Comparison of ENCODE assay signal across 12 mouse cellular contexts in the genomic region with DNA sequence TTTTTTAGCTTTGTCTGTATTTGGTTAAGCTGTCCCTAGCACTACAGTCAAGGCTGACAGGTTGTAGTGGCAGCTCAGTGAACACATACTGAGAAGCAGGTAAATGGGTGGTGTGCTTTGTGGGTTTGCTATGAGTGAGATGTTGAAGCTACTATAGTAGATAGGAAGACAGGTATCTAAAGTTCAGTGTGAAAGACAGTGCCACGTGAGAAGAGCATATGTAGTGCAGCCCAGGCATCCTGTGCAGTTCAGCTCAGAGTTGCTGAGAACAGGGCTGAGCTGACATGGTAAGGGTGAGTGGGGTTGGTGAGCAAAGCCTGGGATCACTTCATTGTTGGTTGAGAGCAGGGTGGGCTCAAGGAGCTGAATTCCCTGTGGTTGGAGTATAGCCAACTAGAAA. TPM values are rescaled to one million over a fixed set of nuclear protein-coding genes. Genes with fewer than 3 reads are reported as not detected.
DNase-seq lines count a peak whose midpoint lies in the region; ATAC-seq and TF ChIP-seq lines count a peak whose summit lies in the region.
"Had no signal": no experiment of that assay in that cellular context is flagged by ENCODE, and none has a peak within 500 bp of the region (broad histone marks: within the 10 kb centered on the region; RNA-seq: fewer than 3 reads in every experiment).

No protein-coding gene starts in this region.

- H3K9ac ChIP-seq in heart, embryonic 11.5 days (ENCODE audit: low read depth, low read length), result 0 out of 2 replicates have a peak overlapping the region, but pooled peaks have one; percentile 31
- H3K9ac ChIP-seq in kidney, postnatal 0 days (ENCODE audit: low read depth, low read length), result no peak overlapping the region
- peak overlapping the region; percentile 15 for H3K9ac ChIP-seq in liver, embryonic 14.5 days (replicated peaks)

- H3K27me3 ChIP-seq in heart, embryonic 11.5 days (ENCODE audit: control insufficient read depth, insufficient read depth, low read length), result no peaks in the 10 kb centered on the region
- H3K27me3 ChIP-seq in kidney, postnatal 0 days (ENCODE audit: insufficient read depth, low read length), result no peaks in the 10 kb centered on the region
- no peaks in the 10 kb centered on the region for H3K27me3 ChIP-seq in liver, embryonic 14.5 days (ENCODE audit: control insufficient read depth, insufficient read depth, low read length)

- H3K4me3 ChIP-seq in heart, embryonic 11.5 days (ENCODE audit: low read depth, low read length), result no peak overlapping the region
- no peak overlapping the region for H3K4me3 ChIP-seq in kidney, postnatal 0 days (replicated peaks; ENCODE audit: low read depth, low read length)
- no peak overlapping the region for H3K4me3 ChIP-seq in liver, embryonic 14.5 days (ENCODE audit: insufficient read depth in 1 of 2, low read depth in 2 of 2, low read length in 2 of 2)

- no peaks in the 10 kb centered on the region for H3K9me3 ChIP-seq in heart, embryonic 11.5 days (replicated peaks; ENCODE audit: control insufficient read depth, low read length)
- H3K9me3 ChIP-seq in kidney, postnatal 0 days (replicated peaks; ENCODE audit: low read length), result no peaks in the 10 kb centered on the region
- no peaks in the 10 kb centered on the region for H3K9me3 ChIP-seq in liver, embryonic 14.5 days (ENCODE audit: control insufficient read depth, low read length)

- TF ChIP-seq CTCF in kidney, postnatal 0 days (IDR thresholded peaks at IDR 0.05; ENCODE audit: low read depth), result no peak
- no peak for TF ChIP-seq CTCF in liver, embryonic 14.5 days (IDR thresholded peaks at IDR 0.05; ENCODE audit: low read depth)

- peak overlapping the region; percentile 43 for H3K4me2 ChIP-seq in heart, embryonic 11.5 days
- no peak overlapping the region for H3K4me2 ChIP-seq in kidney, postnatal 0 days (ENCODE audit: low read length)
- H3K4me2 ChIP-seq in liver, embryonic 14.5 days (ENCODE audit: low read depth), result peak overlapping the region; percentile 1; the same call in 1 of the 2 replicates

- peak overlapping the region; percentile 70 for H3K27ac ChIP-seq in heart, embryonic 11.5 days (ENCODE audit: low read depth, low read length)
- 0 out of 2 replicates have a peak overlapping the region, but pooled peaks have one; percentile 15 for H3K27ac ChIP-seq in kidney, postnatal 0 days
- H3K27ac ChIP-seq in liver, embryonic 14.5 days, result no peak overlapping the region

- H3K36me3 ChIP-seq in heart, embryonic 11.5 days (ENCODE audit: control insufficient read depth, insufficient read depth, low read length), result no peaks in the 10 kb centered on the region
- no peaks in the 10 kb centered on the region for H3K36me3 ChIP-seq in kidney, postnatal 0 days (ENCODE audit: insufficient read depth, low read length)
- H3K36me3 ChIP-seq in liver, embryonic 14.5 days (replicated peaks; ENCODE audit: control insufficient read depth, insufficient read depth, low read depth), result peaks cover 2% of the 10 kb centered on the region; the same call in 1 of the 2 replicates

- ATAC-seq in heart, embryonic 11.5 days (replicated peaks; ENCODE audit: insufficient number of reproducible peaks, low FRiP score, low TSS enrichment), result no peak
- ATAC-seq in kidney, postnatal 0 days (replicated peaks; ENCODE audit: low FRiP score, low read depth), result no peak
- ATAC-seq in activated CD4-positive, CD25-positive, alpha-beta regulatory T cell, adult 4 months, result peak; percentile 57
- ATAC-seq in liver, embryonic 14.5 days (ENCODE audit: insufficient read depth), result no peak

- no peak for TF ChIP-seq EP300 in liver, embryonic 14.5 days (IDR thresholded peaks at IDR 0.05; ENCODE audit: low read depth)

- no peak for DNase-seq in heart, adult 9 months (ENCODE audit: low spot score in 2 of 2)
- DNase-seq in kidney, postnatal 0 days (ENCODE audit: low spot score), result no peak
- DNase-seq in kidney, postnatal 4 days, result no peak
- no peak for DNase-seq in liver, embryonic 14.5 days (ENCODE audit: low read depth in 3 of 3, low spot score in 3 of 3)
- no peak for DNase-seq in right cerebral cortex, postnatal 10 days (ENCODE audit: low spot score in 2 of 2)
- DNase-seq in cerebellum, postnatal 14 days, result no peak
- DNase-seq: adrenal gland, postnatal 10 days; kidney, postnatal 14 days; lung, postnatal 14 days; thymus, postnatal 4 days had no signal

- H3K4me1 ChIP-seq in heart, embryonic 11.5 days (ENCODE audit: control insufficient read depth, insufficient read depth, low read length), result peaks cover 58% of the 10 kb centered on the region
- peaks cover 33% of the 10 kb centered on the region for H3K4me1 ChIP-seq in kidney, postnatal 0 days (replicated peaks; ENCODE audit: insufficient read depth, low read length)
- peaks cover 78 to 88% of the 10 kb centered on the region in 2 experiments for H3K4me1 ChIP-seq in liver, embryonic 14.5 days (replicated peaks; ENCODE audit: control insufficient read depth in 2 of 2, insufficient read depth in 2 of 2, low read length in 1 of 2)

- 35% methylated on average over 1 of the region's 1 CpGs for WGBS in heart, embryonic 11.5 days (ENCODE audit: insufficient replicate concordance)
- WGBS in kidney, postnatal 0 days, result 43% methylated on average over 1 of the region's 1 CpGs
- 42% methylated on average over 1 of the region's 1 CpGs for WGBS in liver, embryonic 14.5 days (ENCODE audit: insufficient replicate concordance)

RNA-seq across cellular contexts. Expression of gene Larp1, which starts 8.6 kb away (rescaled TPM):
- 16.9 and 19.5 TPM in 2 replicates for polyA plus RNA-seq in heart, embryonic 11.5 days (2014; fragmentation: Nextera tagmentation; extraction: Ambion mirVana)
- 12.9 and 14.0 TPM in 2 replicates for polyA plus RNA-seq in kidney, postnatal 0 days (2015; fragmentation: Nextera tagmentation; extraction: Ambion mirVana)
- 10 to 100 TPM; 20.0 to 26.8 TPM for polyA plus RNA-seq in activated CD4-positive, CD25-positive, alpha-beta regulatory T cell, adult 4 months (2017; shearing (Covaris generic))
- polyA plus RNA-seq in liver, embryonic 14.5 days (2012; rRNA removed), result 21.1 and 25.5 TPM in 2 replicates
- 15.8 and 19.0 TPM in 2 replicates for polyA plus RNA-seq in liver, embryonic 14.5 days (2014; fragmentation: Nextera tagmentation; extraction: Ambion mirVana)
